In genomic region chr19:15837715-15838175, GRCm38 (mm10) we compare ENCODE assay signal across 8 mouse cellular contexts.
DNase-seq lines count a peak whose midpoint lies in the region; ATAC-seq lines count a peak whose summit lies in the region.

No protein-coding gene starts in this region.

- H3K4me2 ChIP-seq in lung, embryonic 16.5 days (ENCODE audit: low read depth, low read length) = no peak overlapping the region
- no peak overlapping the region for H3K4me2 ChIP-seq in forebrain, embryonic 15.5 days (replicated peaks)

- no peak overlapping the region for H3K9ac ChIP-seq in lung, embryonic 16.5 days (ENCODE audit: low read length)
- H3K9ac ChIP-seq in forebrain, embryonic 15.5 days (replicated peaks) = no peak overlapping the region

- peak; percentile 91 for ATAC-seq in lung, embryonic 16.5 days (ENCODE audit: low read depth)
- peak; percentile 63 for ATAC-seq in forebrain, embryonic 15.5 days (replicated peaks)
- peak; percentile 59 for ATAC-seq in neutrophil, adult 5-6 weeks (ENCODE audit: extremely low read depth, insufficient number of reproducible peaks, low FRiP score, poor library complexity, severe bottlenecking)

- H3K27me3 ChIP-seq in lung, embryonic 16.5 days (ENCODE audit: control insufficient read depth, insufficient read depth, low read depth, low read length) = no peaks in the 10 kb centered on the region
- 0 out of 2 replicates have a peak, but pooled peaks cover 8% of the 10 kb centered on the region for H3K27me3 ChIP-seq in forebrain, embryonic 15.5 days
- 0 out of 2 replicates have a peak, but pooled peaks cover 9% of the 10 kb centered on the region for H3K27me3 ChIP-seq in limb, embryonic 10.5 days (ENCODE audit: low read depth, poor library complexity, severe bottlenecking)

- 19% methylated on average over 1 of the region's 1 CpGs for WGBS in lung, embryonic 16.5 days
- 5% methylated on average over 1 of the region's 1 CpGs for WGBS in forebrain, embryonic 15.5 days
- 20% methylated on average over 1 of the region's 1 CpGs for WGBS in limb, embryonic 10.5 days

- H3K4me3 ChIP-seq in lung, embryonic 16.5 days (ENCODE audit: low read length) = no peak overlapping the region
- no peak overlapping the region for H3K4me3 ChIP-seq in forebrain, embryonic 15.5 days
- no peak overlapping the region for H3K4me3 ChIP-seq in limb, embryonic 10.5 days

- peak overlapping the region; percentile 67 for H3K27ac ChIP-seq in lung, embryonic 16.5 days (ENCODE audit: low read length)
- peak overlapping the region; percentile 80 for H3K27ac ChIP-seq in forebrain, embryonic 15.5 days (replicated peaks)
- H3K27ac ChIP-seq in limb, embryonic 10.5 days = peak overlapping the region; percentile 53; the same call in 1 of the 2 replicates

- intact Hi-C loops in left cerebral cortex, postnatal 25 days (cut with DNase I) = no loop called here

- no peak for DNase-seq in lung, adult 18-20 months
- DNase-seq in limb, embryonic 10.5 days (ENCODE audit: low spot score) = no peak
- DNase-seq in left cerebral cortex, postnatal 25 days (ENCODE audit: low spot score in 2 of 2) = no peak
- no peak for DNase-seq in adrenal gland, adult 18-20 months (ENCODE audit: low spot score in 2 of 2)
- no peak for DNase-seq in right cerebral cortex, postnatal 14 days

- peaks cover 22% of the 10 kb centered on the region for H3K4me1 ChIP-seq in lung, embryonic 16.5 days (replicated peaks; ENCODE audit: control insufficient read depth, insufficient read depth, low read length)
- H3K4me1 ChIP-seq in forebrain, embryonic 15.5 days = peaks cover 30% of the 10 kb centered on the region
- H3K4me1 ChIP-seq in limb, embryonic 10.5 days = peaks cover 30% of the 10 kb centered on the region

- H3K9me3 ChIP-seq in lung, embryonic 16.5 days (ENCODE audit: control insufficient read depth, low read length) = no peaks in the 10 kb centered on the region
- no peaks in the 10 kb centered on the region for H3K9me3 ChIP-seq in forebrain, embryonic 15.5 days
- H3K9me3 ChIP-seq in limb, embryonic 10.5 days (replicated peaks) = no peaks in the 10 kb centered on the region

- H3K36me3 ChIP-seq in lung, embryonic 16.5 days (ENCODE audit: control insufficient read depth, insufficient read depth, low read length) = no peaks in the 10 kb centered on the region
- no peaks in the 10 kb centered on the region for H3K36me3 ChIP-seq in forebrain, embryonic 15.5 days
- no peaks in the 10 kb centered on the region for H3K36me3 ChIP-seq in limb, embryonic 10.5 days
